Mouse (Mus musculus) frontal cortex, postnatal 25 days (tissue): ENCODE measurements around the gene Ak1.

Experiments
- DNase-seq, 2 experiments: peaks; one replicate each; pipeline ENCODE4 v3.0.0; 2022; ENCODE audit warnings: low spot score in 2 of 2

Gene Ak1

DNA sequence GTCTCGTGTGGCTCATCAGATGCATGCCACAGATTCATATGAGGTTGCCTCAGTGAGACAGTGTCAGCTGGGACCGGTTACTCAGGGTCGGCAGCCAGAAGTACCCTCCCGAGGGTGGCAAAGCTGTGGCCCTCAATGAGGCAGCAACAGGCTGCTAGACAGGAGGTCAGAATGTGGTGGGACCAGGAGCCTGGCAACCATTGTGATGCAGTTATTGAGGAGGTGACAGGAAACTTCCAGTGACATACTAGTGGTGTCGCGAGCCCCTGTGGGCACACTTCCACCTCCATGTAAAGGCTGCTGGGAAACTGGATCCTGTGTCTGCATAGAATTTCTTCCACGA is at the start of gene Ak1:
Ak1 (plus strand) TSS at position 242 of the 343 bp plus-strand sequence.
- no peak for DNase-seq

DNA sequence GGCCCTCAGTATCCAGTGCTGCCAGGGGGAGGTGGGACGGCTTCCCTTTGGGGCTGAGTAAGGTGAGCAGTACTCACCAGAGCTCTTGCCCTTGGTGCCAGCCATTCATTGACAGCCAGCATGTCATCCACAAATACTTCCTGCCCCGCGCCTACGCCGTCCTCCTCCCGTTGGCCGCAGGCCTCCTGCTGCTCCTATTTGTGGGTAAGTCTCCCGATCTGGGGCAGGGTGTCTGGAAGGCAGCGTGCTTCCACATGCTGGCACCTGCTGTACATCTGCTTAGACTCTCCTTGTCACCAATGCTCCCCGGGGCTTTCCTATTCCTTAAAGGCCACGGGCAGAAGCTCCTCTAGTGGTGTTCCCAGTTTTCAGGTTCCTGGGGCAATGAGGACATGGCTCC is 49.4 kb upstream of the Ak1 start:
- DNase-seq = no peak

DNA sequence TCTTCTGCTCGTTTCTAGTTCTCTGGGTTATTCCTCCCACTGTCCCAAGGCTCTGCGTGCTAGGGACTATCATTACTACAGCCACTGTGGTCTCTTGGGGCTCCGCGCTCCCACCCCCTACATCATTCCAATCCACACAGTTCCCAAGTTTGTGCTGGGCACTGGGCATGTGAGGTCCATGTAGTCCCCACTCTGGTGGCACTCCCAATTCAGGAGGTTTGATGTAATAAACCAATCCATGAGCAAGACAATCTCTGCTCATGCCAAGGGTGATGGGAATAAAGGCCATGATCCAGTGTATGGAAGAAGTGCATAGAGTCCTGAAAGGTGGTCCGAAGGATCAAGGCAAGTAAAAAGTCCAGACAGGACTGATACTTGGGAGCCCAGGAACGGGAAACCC is 47.1 kb upstream of the Ak1 start, which contains the start of gene Pip5kl1:
Pip5kl1 (plus strand) TSS at position 301 of the 400 bp plus-strand sequence.
- no peak for DNase-seq

DNA sequence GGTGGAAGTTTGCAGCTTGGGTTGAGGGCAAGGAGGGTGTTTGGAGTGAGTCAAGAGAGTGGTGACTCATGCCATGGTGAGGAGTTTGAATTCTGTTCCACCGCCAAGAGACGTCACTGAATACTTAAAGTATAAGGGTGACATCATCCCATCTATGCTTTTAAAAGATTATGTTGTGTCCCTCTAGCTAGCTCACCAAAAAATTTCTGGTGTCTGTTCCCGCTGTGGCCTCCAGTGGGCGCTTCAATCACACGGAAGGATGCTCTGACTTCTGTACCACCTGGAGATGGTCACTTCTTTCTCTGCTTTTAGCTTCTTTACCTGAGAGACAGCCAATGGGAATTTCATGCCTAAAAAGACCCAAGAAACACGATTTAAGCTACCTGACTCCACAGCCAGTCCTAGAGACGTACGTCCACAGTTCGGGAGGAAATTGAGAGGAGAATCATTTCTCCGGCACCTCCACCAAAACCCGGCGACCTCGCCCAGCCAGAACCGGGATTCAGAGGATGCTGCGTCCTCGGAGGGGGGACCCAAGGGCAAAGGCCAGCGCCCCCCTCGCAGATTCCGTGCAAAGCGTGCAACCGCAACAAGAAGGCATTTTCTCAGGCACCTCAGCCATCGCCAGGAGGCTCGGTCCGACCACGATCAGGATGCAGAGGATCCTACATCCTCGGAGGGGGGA is 46.5 kb upstream of the Ak1 start:
- peak; percentile 57 to 72 for DNase-seq

DNA sequence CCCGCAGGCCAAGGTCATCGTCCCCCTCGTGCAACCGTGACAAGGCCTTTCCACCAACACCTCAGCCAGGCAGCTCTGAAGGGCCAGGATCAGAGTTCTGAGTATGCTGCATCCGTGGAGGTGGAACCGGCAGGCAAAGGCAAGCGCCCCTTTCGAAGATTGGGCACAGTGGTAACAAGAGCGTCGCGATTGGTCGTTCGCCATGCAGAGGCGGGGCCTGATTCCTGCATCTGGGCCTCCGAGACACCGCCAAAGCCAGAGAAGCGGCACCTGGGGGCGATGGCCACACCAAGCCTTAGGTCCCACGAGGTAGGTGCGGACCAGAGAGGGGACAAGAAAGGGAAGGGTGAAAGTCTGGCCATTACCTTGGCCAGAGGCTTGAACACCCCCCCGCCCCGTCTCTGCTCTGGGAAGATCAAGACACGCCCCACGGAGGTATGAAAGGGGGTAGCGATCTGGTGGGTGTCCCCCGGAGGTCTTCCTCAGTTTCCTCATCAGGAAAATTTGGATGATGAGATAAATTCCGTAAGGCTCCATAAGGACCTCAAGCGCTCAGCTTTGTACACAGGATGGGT is 45.9 kb upstream of the Ak1 start, which contains the start of gene 9430097D07Rik:
9430097D07Rik (minus strand) TSS at position 99 of the 575 bp plus-strand sequence.
- peak; percentile 52 to 66 for DNase-seq

DNA sequence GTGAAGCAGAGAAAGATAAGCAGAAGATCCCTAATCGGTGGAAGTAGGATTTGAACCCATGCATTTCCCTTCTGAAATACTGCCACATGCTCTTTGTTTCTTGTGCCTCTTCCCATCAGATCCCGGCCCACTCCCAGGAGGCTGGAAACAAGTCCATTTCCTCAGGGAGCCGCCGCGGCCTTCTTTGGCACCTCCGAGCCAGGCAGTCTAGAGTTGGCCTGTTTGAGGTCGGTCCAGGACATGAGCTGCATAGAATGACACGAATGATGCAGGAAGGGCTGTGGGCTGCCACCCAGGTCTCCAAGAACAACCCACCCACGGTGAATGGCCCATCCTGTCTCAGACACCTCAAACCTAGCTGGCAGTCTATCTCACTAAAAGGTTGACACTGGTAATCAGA is 45.0 kb upstream of the Ak1 start:
- DNase-seq = no peak

DNA sequence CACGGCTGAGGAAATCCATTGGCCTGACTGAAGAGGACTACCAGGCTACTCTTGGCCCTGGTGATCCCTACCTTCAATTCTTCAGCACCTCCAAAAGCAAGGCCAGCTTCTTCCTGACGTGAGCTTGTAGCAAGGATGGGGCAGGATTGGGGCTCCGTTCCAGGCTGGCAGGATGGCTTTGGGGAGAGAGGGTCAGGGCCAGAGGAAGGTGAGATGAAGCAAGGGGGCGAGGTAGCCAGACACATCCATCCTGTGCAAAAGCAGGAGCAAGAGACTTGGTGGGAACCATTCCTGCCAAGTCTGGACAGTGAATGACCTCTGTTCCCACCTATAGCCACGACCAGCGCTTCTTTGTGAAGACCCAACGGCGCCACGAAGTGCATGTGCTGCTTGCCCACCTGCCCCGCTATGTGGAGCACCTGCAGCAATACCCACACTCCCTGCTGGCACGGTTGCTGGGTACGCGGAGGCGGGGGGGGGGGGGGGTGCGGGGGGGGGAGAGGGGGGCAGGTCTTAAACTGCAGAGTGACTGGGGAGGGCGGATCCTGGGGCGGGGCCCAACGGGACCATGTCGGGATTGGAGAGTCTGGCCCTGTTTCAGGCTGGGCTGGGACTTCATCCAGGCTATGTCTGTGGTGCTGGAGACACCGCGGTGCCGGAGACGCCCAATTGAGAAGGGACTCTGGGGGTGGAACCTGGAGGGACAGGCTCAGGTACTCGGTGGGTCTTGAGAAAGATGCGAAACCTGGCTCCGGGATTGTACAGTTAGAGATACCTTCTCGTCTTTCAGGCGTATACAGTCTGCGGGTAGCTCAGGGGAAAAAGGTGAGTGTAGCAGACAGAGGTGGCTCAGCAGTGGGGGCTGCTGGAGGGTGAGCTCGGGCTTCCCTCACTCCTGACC is 43.2 kb upstream of the Ak1 start:
- DNase-seq = no peak

DNA sequence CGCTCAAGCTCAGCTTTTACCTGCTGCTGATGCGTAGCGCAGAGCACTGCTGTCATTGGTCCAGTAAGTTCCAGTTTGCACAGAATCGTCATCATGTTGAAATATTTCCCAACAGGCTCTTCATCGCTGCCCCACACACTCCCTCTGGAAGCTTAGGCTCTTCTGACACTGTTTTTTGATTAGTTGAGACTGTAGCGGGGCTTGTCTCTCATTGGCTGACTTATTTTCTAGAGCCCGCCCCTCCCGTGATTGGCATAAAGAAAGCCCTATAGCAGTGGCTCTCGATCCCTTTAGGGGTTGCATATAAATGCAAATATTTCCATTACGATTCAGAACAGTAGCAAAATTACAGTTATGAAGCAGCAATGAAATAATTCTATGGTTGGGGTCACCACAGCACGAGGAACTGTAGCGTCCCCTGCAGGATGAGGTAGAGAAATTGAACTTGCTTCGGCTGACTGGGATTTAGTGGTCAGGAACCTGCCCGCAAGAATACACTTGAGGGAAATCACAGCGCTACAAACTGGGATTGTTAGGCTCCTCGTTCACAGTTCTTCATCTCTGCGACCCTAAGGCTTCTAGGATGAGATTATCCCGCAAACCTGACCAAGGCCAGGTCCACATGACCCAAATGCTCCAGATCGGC is 40.0 kb upstream of the Ak1 start:
- DNase-seq = peak; percentile 77 to 78

DNA sequence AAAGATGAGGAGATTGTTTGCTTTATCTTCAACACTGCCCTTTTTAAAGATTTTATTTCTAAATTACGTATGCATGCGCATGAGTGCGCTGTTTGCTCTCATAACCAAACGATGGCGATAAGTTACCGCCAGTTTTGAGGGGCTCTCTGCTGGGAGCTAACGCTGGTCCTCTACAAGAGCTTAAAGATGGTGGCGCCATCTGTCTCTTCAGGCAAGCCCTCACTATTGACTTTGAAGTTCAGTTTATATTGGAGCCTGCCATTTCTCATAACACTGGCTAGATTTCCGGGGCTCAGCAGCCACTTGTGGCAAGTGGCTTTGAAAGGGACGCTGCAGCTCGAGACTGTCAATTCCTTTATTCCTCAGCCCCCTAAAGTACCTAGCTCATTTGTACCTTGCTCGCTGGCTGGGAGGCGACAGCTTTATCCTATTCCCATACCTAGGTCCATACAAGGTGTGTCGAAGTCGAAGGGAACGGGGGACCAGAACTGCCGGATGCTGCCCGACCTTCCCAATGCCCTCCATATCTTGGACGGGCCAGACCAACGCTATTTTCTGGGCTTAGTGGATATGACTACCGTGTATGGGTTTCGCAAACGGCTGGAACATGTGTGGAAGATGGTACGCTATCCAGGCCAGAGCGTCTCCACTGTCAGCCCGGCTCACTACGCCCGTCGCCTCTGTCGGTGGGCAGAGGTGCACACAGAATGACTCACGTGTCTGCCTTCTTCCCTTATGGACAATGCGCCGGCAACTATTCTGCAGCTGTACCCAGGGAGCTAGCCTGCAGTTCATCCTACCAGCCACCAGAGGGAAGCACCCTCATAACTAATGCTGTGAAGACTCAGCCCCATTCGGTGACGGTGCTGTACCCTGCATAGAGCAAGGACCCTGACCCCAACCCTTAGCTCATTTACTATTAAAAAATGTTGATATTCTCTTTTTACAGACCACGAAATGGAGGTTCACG is 38.4 kb upstream of the Ak1 start:
- DNase-seq = peak; percentile 67 to 80

DNA sequence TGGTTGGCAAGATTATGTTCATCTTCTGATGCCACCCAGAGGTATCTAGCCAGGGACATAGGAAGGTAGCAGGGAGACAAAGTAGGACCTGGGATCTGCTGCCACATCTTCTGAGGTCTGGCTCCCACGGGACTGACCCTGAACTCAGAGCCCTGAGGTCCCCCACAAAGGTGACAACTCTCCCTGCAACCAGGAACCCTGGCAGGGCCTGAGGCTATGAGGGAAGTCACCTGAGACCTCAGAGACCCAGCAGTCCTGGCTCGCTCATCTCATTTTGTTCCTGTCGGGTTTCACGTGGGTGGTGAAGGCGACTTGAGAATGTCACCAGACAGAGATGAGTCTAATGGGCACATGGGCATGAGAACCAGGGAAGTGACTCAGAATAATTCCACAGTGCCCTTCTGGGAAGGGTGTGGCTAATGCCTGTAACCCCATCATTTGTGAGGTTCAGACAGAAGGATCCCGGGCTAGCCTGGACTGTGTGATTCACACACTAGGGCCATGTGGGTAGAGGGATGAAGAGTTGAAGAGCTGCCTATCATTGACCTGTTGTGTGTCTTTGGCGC is 36.3 kb upstream of the Ak1 start:
- DNase-seq = no peak

DNA sequence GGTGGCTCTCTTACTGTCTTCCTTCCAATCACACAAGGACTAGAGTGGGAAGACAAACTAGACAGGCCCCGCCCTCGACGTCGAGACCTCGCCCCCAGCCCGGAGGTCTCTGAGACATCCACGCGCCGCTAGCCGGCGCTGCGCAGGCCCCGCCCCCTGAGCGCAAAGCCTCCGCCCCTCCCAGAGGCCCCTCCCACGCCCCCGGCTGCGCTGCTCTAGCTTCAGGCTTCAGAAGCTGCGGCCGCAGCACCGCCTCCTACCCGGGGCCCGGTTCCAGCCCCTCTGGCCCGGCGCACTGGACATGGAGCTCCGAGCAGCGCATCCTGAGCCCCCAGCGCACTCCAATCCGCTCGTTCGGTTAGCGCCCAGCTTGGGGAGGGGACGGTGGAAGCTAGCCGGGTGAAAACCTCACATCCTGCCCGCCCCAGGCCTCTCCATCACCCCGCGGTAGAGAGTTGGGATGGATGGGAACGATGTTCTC is 34.6 kb upstream of the Ak1 start, which contains the start of gene St6galnac4:
St6galnac4 (plus strand) TSS at position 225 of the 481 bp plus-strand sequence.
- peak; percentile 78 for DNase-seq

DNA sequence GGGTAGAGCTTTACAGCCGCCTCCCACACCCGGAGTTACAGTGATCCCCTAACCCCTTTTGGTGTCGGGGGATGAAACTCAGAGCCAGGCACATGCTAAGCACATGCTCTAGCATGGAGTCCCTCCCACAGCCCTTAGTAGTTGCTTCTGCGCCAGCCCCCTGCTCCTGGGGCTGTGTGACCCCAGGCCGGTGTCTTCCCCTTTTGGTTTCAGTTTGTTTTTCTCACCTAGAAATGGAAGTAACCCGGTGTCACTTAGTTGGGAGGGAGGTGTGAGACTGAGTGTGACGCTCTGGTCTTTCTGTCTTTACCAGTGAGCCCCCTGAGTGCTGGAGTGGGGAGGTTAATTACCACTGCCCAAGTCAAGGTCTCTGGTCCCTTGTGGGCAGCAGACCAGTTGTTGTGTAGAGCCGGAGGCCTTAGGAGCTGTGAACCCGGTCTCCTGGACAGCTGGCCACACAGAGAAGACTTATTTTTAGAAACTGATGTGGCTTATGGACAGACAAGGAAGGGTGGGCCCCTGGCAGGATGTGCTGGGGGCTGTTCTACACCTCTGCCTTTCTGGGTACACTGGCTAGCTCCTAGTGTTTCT is 33.7 kb upstream of the Ak1 start:
- DNase-seq = no peak

DNA sequence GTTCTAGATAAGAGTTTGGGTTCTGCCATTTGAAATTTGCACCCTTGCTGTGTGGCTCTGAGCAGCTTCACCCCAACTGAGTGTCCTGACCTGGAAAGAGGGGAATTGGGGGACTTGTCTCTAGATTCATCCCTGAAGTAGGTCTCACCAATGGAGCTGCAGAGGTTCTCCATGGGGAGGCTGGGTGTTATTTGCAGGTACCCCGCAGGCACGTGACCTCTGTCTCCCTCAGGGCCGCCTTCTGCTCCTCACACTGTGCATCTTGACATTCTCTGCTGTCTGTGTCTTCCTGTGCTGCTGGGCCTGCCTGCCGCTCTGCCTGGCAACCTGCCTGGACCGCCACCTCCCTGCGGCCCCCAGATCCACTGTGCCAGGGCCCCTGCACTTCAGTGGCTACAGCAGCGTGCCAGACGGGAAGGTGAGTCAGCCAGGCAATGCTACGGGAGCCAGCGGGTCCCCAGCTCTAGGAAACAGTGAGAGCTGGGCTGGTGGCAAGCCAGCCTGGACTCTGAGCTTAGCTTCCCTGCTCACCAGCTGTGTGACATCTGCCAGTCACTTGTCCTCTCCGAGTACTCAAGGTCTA is 32.3 kb upstream of the Ak1 start:
- no peak for DNase-seq

DNA sequence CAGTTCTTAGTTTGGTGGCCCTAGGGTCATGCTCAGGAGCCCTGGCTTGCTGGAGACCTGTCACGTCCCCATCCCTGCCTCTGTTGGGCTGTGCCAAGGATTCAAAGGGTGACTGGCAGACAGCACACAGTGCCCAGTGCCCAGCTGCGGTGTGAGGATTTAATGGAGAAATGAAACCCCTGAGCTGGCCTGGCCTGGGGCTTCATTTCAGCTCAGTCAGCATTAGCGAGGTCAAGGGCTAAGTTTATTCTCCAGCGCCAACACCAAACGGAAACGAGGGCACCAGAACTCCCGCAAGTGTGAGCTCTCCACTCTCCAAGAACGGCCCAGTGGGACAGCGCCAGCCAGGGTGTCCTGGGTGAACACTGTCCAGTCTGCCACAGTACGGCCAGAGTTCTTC is 31.3 kb upstream of the Ak1 start:
- no peak for DNase-seq

DNA sequence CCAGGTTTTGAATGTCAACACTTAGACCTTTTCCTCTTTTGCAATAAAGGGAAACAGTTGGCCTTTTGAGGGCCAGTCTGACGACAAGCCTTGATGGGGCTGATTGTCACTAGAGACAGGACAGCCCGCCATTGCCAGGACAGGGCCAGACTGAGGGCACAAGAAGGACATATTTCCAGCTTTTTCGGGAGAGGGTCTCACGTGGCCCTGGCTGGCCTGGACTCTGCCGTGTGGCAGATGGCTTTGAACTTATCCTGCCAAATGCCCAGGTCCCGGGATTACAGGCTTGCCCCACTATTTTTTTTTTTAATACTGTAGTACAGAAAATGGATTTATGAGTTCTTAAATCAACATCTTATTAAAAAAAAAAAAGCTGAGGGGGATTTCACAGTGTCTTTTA is 30.3 kb upstream of the Ak1 start:
- no peak for DNase-seq

DNA sequence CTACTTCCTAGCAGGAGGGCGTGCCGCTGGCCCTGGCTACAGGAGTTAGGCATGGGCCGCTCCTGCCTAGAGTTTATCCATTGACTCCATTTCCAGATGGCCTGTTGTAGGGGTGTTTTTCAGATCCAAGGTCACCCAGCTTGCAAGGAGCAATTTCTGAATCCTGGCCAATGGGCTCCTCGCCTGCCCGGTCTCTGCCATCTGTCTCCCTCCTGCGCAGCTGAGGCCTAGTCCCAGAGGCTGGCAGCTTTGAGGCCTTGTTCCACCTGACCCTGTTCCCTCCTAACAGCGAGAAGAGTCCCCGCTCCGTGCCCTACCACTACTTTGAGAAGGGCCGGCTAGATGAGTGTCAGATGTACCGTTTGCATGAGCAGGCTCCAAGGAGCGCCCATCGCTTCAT is 24.8 kb upstream of the Ak1 start:
- no peak for DNase-seq

DNA sequence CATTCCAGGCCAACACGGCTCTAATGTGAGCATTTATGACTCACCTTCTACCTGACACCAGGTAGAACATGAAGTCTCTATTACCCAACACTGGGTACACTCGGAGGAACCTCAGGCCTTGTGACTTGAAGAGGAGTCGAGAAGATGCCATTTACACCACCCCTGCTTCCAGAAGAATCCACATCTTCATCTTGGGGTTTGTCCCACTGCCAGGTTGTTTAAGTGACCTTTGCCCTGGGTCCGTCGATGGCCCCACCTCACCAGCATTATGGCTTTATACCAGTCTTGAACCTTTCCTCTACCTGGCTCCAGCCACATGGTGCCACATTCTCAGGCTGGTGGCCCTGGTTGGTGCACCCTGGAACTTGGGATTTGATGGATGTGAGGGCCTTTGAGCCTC is 24.3 kb upstream of the Ak1 start:
- DNase-seq = no peak

DNA sequence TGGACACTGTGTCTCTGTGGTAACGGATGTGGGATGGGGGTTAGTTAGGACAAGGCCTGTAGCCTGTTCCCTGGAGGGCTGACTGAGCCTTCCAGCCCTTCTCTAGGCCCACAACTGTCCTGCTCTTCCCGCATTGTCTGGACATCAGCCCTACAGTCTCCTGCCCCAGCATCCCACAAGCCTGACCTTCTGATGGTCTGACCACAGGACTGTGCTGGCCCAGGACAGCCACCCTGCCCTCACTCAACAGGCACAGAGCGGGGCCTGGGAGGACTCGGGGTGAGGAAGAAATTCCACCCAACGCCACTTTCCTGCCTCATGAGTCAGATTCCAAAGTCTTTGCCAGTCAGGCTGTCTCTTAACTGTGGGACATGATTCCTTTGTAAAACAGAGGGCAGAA is 23.9 kb upstream of the Ak1 start:
- DNase-seq = no peak

DNA sequence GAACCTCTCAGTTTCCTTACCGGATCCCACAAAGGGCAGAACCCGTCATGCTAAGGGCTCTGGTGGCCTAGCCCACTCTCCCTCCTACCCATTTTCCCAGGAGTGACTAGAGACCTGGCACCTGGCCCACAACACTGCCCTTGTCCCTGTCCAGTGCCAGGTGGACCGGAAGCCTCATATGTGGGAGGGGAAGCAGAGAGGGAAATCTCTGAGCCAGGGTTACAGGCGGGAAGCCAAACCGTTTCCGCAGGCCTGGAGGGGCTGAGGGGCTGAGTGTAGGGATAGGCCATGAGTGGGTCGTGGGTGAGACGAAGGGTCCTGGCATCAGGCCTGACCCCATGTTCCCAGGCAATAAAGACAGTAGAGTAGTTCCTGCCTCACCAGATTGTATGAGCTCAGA is 23.1 kb upstream of the Ak1 start:
- DNase-seq = no peak

DNA sequence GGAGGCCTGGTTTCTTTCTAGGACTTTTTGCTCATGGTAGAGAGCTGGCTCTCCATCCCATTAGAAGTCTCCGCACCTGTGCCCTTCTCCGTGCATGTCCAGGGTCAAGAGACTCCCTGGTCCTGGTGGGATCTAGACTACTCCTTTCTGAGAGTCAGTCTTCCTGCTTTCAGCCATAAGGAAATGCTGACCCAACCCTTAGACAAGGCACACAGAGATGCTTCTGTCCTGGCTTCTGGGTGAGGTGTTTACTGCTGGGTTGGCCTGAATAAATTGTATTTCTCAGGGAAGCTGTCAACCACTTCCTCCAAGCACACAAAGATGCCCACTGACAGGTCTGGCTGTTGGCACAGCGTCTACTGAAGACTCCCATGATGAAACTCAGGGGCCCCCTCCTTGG is 22.1 kb upstream of the Ak1 start, which contains the start of gene St6galnac6:
St6galnac6 (plus strand) TSS at position 301 of the 400 bp plus-strand sequence.
- DNase-seq = no peak
